Comparison of ENCODE assay signal across 13 mouse cellular contexts in genomic region chr5:23154439-23154838, GRCm38 (mm10).
A peak's percentile ranks its signal among the peaks of the same experiment; 100 is the strongest.
DNase-seq lines count a peak whose midpoint lies in the region; ATAC-seq and TF ChIP-seq lines count a peak whose summit lies in the region.
"Had no signal": no experiment of that assay in that cellular context is flagged by ENCODE, and none has a peak within 500 bp of the region (broad histone marks: within the 10 kb centered on the region; RNA-seq: fewer than 3 reads in every experiment).

No protein-coding gene starts in this region.

- no peak for TF ChIP-seq POLR2A in kidney, adult 2 months (IDR thresholded peaks at IDR 0.05; ENCODE audit: low read depth, low read length)

- H3K36me3 ChIP-seq in kidney, adult 2 months (ENCODE audit: control insufficient read depth, insufficient read depth, low read length): no peaks in the 10 kb centered on the region
- no peaks in the 10 kb centered on the region for H3K36me3 ChIP-seq in kidney, embryonic 16.5 days (ENCODE audit: insufficient read depth, low read length)
- H3K36me3 ChIP-seq: hindbrain, embryonic 10.5 days; liver, embryonic 12.5 days had no signal

- H3K27me3 ChIP-seq in kidney, adult 2 months (replicated peaks; ENCODE audit: control insufficient read depth, insufficient read depth, low read length): no peaks in the 10 kb centered on the region
- no peaks in the 10 kb centered on the region for H3K27me3 ChIP-seq in kidney, embryonic 16.5 days (ENCODE audit: insufficient read depth, low read length)
- H3K27me3 ChIP-seq: liver, embryonic 12.5 days; megakaryocyte, embryonic 14.5 days had no signal

- no peaks in the 10 kb centered on the region for H3K4me1 ChIP-seq in kidney, adult 2 months (ENCODE audit: control insufficient read depth, insufficient read depth, low read length)
- no peaks in the 10 kb centered on the region for H3K4me1 ChIP-seq in kidney, embryonic 16.5 days (ENCODE audit: insufficient read depth, low read length)
- H3K4me1 ChIP-seq: hindbrain, embryonic 10.5 days; liver, embryonic 12.5 days; megakaryocyte, embryonic 14.5 days had no signal

- TF ChIP-seq CTCF in kidney, adult 2 months (conservative IDR thresholded peaks at IDR 0.05; ENCODE audit: insufficient read depth, insufficient read length, low read depth, low read length): no peak

- no peak overlapping the region for H3K4me3 ChIP-seq in kidney, adult 2 months (ENCODE audit: insufficient read depth, low read depth, low read length)
- H3K4me3 ChIP-seq in kidney, embryonic 16.5 days (ENCODE audit: low read length): no peak overlapping the region
- H3K4me3 ChIP-seq: erythroblast, embryonic 14.5 days; hindbrain, embryonic 10.5 days; liver, embryonic 12.5 days; megakaryocyte, embryonic 14.5 days; myocyte had no signal

- H3K9me3 ChIP-seq in kidney, embryonic 16.5 days (ENCODE audit: low read length): no peaks in the 10 kb centered on the region
- H3K9me3 ChIP-seq: liver, embryonic 12.5 days had no signal

- no peak for ATAC-seq in kidney, embryonic 16.5 days (ENCODE audit: low FRiP score, low TSS enrichment)
- ATAC-seq: liver, embryonic 12.5 days had no signal

- peak; percentile 5 for DNase-seq in kidney, adult 2 months
- peak; percentile 5 for DNase-seq in thymus, postnatal 14 days
- no peak for DNase-seq in thymus, postnatal 0 days (ENCODE audit: low spot score)
- peak; percentile 61 for DNase-seq in R1 (ENCODE audit: low read depth, low spot score)
- DNase-seq in right cerebral cortex, adult 18-20 months: no peak
- DNase-seq in heart, adult 11 months: no peak
- DNase-seq: adrenal gland, postnatal 36 days had no signal

- H3K27ac ChIP-seq in kidney, adult 2 months (ENCODE audit: insufficient read depth, low read depth, low read length): no peak overlapping the region
- H3K27ac ChIP-seq in kidney, embryonic 16.5 days (ENCODE audit: low read length): no peak overlapping the region
- H3K27ac ChIP-seq: hindbrain, embryonic 10.5 days; liver, embryonic 12.5 days had no signal

- no peak overlapping the region for H3K4me2 ChIP-seq in kidney, embryonic 16.5 days (replicated peaks; ENCODE audit: low read depth, low read length)
- H3K4me2 ChIP-seq: liver, embryonic 12.5 days had no signal

- WGBS in kidney, adult 2 months: 87% methylated on average over 1 of the region's 1 CpGs
- 97% methylated on average over 1 of the region's 1 CpGs for WGBS in kidney, embryonic 16.5 days

- H3K9ac ChIP-seq in kidney, embryonic 16.5 days (replicated peaks; ENCODE audit: low read length): no peak overlapping the region
- H3K9ac ChIP-seq: liver, embryonic 12.5 days had no signal

Comparison
In these comparisons a context has a peak if more than half of its experiments do, and no peak if none do; other contexts are left out.
1. DNase-seq: peak in kidney, adult 2 months (single experiment), thymus, postnatal 14 days (single experiment) and R1 (single experiment); none in thymus, postnatal 0 days (single experiment), right cerebral cortex, adult 18-20 months (single experiment) and heart, adult 11 months (single experiment).